Comparison of ENCODE assay signal across 16 mouse cellular contexts in the genomic region with DNA sequence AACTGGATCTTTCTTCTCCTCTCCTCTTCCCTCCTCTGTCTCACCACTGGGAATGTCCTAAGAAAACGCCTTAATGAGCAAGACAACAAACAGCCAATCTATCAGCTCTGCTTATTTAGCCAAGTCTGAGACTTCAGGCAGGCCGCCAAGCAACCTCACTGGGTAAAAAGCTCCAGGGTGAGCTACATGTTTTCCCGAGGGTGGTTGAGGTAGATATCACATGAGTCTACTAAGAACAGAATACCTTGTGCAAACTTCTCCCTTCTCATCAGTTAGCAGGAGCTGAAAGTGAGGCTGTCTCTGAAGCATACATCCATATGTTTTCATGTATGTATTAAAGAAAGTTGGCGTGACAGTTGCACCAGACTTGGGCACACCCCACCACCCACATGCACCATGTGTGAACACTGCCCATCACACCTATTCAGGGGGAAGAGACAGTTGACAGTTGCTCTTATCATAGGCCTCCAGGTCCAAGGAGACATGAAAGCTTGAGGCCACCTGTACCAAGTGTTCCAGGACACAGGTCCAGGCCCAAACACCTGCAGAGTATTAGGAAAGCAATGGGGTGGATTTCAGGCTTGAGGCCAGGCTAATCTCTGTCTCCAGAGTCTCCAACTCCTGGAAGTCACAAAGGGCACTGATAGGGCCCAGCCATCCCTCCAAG. TPM values are rescaled to one million over a fixed set of nuclear protein-coding genes. Genes with fewer than 3 reads are reported as not detected.
DNase-seq lines count a peak whose midpoint lies in the region; ATAC-seq and TF ChIP-seq lines count a peak whose summit lies in the region.
"Had no signal": no experiment of that assay in that cellular context is flagged by ENCODE, and none has a peak within 500 bp of the region (broad histone marks: within the 10 kb centered on the region; RNA-seq: fewer than 3 reads in every experiment).

No protein-coding gene starts in this region.

- H3K27me3 ChIP-seq in forebrain, embryonic 14.5 days (replicated peaks; ENCODE audit: control insufficient read depth, insufficient read depth, low read length): no peaks in the 10 kb centered on the region
- H3K27me3 ChIP-seq in forebrain, postnatal 0 days (ENCODE audit: insufficient read depth, low read length): no peaks in the 10 kb centered on the region
- no peaks in the 10 kb centered on the region for H3K27me3 ChIP-seq in liver, embryonic 12.5 days (replicated peaks)
- no peaks in the 10 kb centered on the region for H3K27me3 ChIP-seq in hindbrain, postnatal 0 days (ENCODE audit: insufficient read depth, low read length)
- H3K27me3 ChIP-seq: heart, embryonic 15.5 days; kidney, embryonic 15.5 days; midbrain, embryonic 15.5 days had no signal

- H3K9ac ChIP-seq in forebrain, embryonic 14.5 days (ENCODE audit: low read length): no peak overlapping the region
- no peak overlapping the region for H3K9ac ChIP-seq in forebrain, postnatal 0 days
- peak overlapping the region; percentile 61 for H3K9ac ChIP-seq in liver, embryonic 12.5 days
- H3K9ac ChIP-seq in hindbrain, postnatal 0 days (replicated peaks; ENCODE audit: low read length): no peak overlapping the region
- H3K9ac ChIP-seq: heart, embryonic 15.5 days; kidney, embryonic 15.5 days; midbrain, embryonic 15.5 days had no signal

- H3K4me3 ChIP-seq in forebrain, embryonic 14.5 days (ENCODE audit: low read depth, low read length): no peak overlapping the region
- no peak overlapping the region for H3K4me3 ChIP-seq in forebrain, postnatal 0 days (ENCODE audit: low read depth, low read length)
- H3K4me3 ChIP-seq in liver, embryonic 12.5 days: no peak overlapping the region
- H3K4me3 ChIP-seq in hindbrain, postnatal 0 days (ENCODE audit: low read length): no peak overlapping the region
- H3K4me3 ChIP-seq: heart, embryonic 15.5 days; hindbrain, embryonic 10.5 days; kidney, embryonic 15.5 days; midbrain, embryonic 15.5 days had no signal

- peak; percentile 22 for DNase-seq in forebrain, embryonic 14.5 days (ENCODE audit: low spot score)
- DNase-seq in forebrain, postnatal 0 days: no peak
- peak; percentile 91 for DNase-seq in adipocyte (ENCODE audit: low spot score)
- peak; percentile 22 to 59 for DNase-seq in natural killer cell, adult 2 months (ENCODE audit: low spot score in 2 of 2)
- no peak for DNase-seq in ovary, adult 18-20 months (ENCODE audit: low spot score)
- no peak for DNase-seq in spleen, postnatal 36 days (ENCODE audit: low spot score in 2 of 2)
- DNase-seq in hindbrain, postnatal 0 days (ENCODE audit: low spot score): no peak
- DNase-seq: heart, adult 11 months; thymus, postnatal 14 days had no signal

- 67% methylated on average over 4 of the region's 4 CpGs for WGBS in forebrain, embryonic 14.5 days
- WGBS in forebrain, postnatal 0 days: 56% methylated on average over 4 of the region's 4 CpGs
- WGBS in liver, embryonic 12.5 days (ENCODE audit: insufficient replicate concordance): 45% methylated on average over 4 of the region's 4 CpGs
- 62% methylated on average over 4 of the region's 4 CpGs for WGBS in hindbrain, postnatal 0 days

- H3K9me3 ChIP-seq in forebrain, embryonic 14.5 days (replicated peaks; ENCODE audit: control insufficient read depth, low read length): no peaks in the 10 kb centered on the region
- H3K9me3 ChIP-seq in forebrain, postnatal 0 days (ENCODE audit: low read length): no peaks in the 10 kb centered on the region
- no peaks in the 10 kb centered on the region for H3K9me3 ChIP-seq in liver, embryonic 12.5 days (replicated peaks)
- H3K9me3 ChIP-seq in hindbrain, postnatal 0 days (ENCODE audit: low read length): no peaks in the 10 kb centered on the region
- H3K9me3 ChIP-seq: heart, embryonic 15.5 days; hindbrain, embryonic 10.5 days; kidney, embryonic 15.5 days; midbrain, embryonic 15.5 days had no signal

- H3K4me1 ChIP-seq in forebrain, embryonic 14.5 days (ENCODE audit: control insufficient read depth, insufficient read depth, low read length): no peaks in the 10 kb centered on the region; the same call in 1 of the 2 replicates
- H3K4me1 ChIP-seq in forebrain, postnatal 0 days (ENCODE audit: insufficient read depth): no peaks in the 10 kb centered on the region
- H3K4me1 ChIP-seq in liver, embryonic 12.5 days: peaks cover 92% of the 10 kb centered on the region
- H3K4me1 ChIP-seq in hindbrain, postnatal 0 days (ENCODE audit: insufficient read depth, low read length): no peaks in the 10 kb centered on the region
- H3K4me1 ChIP-seq: heart, embryonic 15.5 days; kidney, embryonic 15.5 days had no signal

- no peak overlapping the region for H3K4me2 ChIP-seq in forebrain, embryonic 14.5 days (ENCODE audit: low read length)
- H3K4me2 ChIP-seq in forebrain, postnatal 0 days (ENCODE audit: low read depth): no peak overlapping the region
- peak overlapping the region; percentile 63 for H3K4me2 ChIP-seq in liver, embryonic 12.5 days
- no peak overlapping the region for H3K4me2 ChIP-seq in hindbrain, postnatal 0 days (ENCODE audit: low read depth, low read length)
- H3K4me2 ChIP-seq: heart, embryonic 15.5 days; kidney, embryonic 15.5 days; midbrain, embryonic 15.5 days had no signal

- no peaks in the 10 kb centered on the region for H3K36me3 ChIP-seq in forebrain, embryonic 14.5 days (ENCODE audit: control insufficient read depth, insufficient read depth, low read length)
- H3K36me3 ChIP-seq in forebrain, postnatal 0 days (ENCODE audit: insufficient read depth): no peaks in the 10 kb centered on the region
- no peaks in the 10 kb centered on the region for H3K36me3 ChIP-seq in liver, embryonic 12.5 days
- H3K36me3 ChIP-seq in hindbrain, postnatal 0 days (ENCODE audit: insufficient read depth, low read length): no peaks in the 10 kb centered on the region
- H3K36me3 ChIP-seq: heart, embryonic 15.5 days; hindbrain, embryonic 10.5 days; kidney, embryonic 15.5 days; midbrain, embryonic 15.5 days had no signal

- TF ChIP-seq CTCF in forebrain, postnatal 0 days (IDR thresholded peaks at IDR 0.05; ENCODE audit: low read depth): no peak
- no peak for TF ChIP-seq CTCF in hindbrain, postnatal 0 days (IDR thresholded peaks at IDR 0.05; ENCODE audit: low read depth)

- H3K27ac ChIP-seq in forebrain, embryonic 14.5 days (ENCODE audit: low read depth, low read length): no peak overlapping the region
- H3K27ac ChIP-seq in forebrain, postnatal 0 days (ENCODE audit: low read depth, low read length): no peak overlapping the region
- peak overlapping the region; percentile 99 for H3K27ac ChIP-seq in liver, embryonic 12.5 days
- H3K27ac ChIP-seq in hindbrain, postnatal 0 days: no peak overlapping the region
- H3K27ac ChIP-seq: heart, embryonic 15.5 days; hindbrain, embryonic 10.5 days; kidney, embryonic 15.5 days; midbrain, embryonic 15.5 days; stomach, postnatal 0 days had no signal

- no peak for ATAC-seq in forebrain, embryonic 14.5 days
- no peak for ATAC-seq in forebrain, postnatal 0 days
- peak; percentile 48 for ATAC-seq in liver, embryonic 12.5 days
- no peak for ATAC-seq in hindbrain, postnatal 0 days
- ATAC-seq: inflammation-experienced regulatory T-cells, adult 6 months; midbrain, embryonic 15.5 days had no signal

RNA-seq across cellular contexts. Expression of gene Rap1gap2, which starts 35.8 kb away (rescaled TPM):
- 5.1 and 6.0 TPM in 2 replicates for polyA plus RNA-seq in forebrain, embryonic 14.5 days (2014; fragmentation: Nextera tagmentation; extraction: Ambion mirVana)
- 43.7 and 52.5 TPM in 2 replicates for total RNA-seq in forebrain, postnatal 0 days (2014; rRNA removed)
- polyA plus RNA-seq in forebrain, postnatal 0 days (2015; fragmentation: Nextera tagmentation; extraction: Ambion mirVana): 9.9 and 12.2 TPM in 2 replicates
- polyA plus RNA-seq in liver, embryonic 12.5 days (2016; fragmentation: Nextera tagmentation; extraction: Ambion mirVana): 0.96 and 1.4 TPM in 2 replicates
- 48.5 and 55.5 TPM in 2 replicates for total RNA-seq in hindbrain, postnatal 0 days (2014; rRNA removed)
- polyA plus RNA-seq in hindbrain, postnatal 0 days (2015; fragmentation: Nextera tagmentation; extraction: Ambion mirVana): 9.9 and 11.1 TPM in 2 replicates

RNA-seq across cellular contexts. Expression of gene Ccdc92b, which starts 44.5 kb away (rescaled TPM):
- 2.3 and 3.2 TPM in 2 replicates for polyA plus RNA-seq in forebrain, embryonic 14.5 days (2014; fragmentation: Nextera tagmentation; extraction: Ambion mirVana)
- 12.2 and 14.2 TPM in 2 replicates for total RNA-seq in forebrain, postnatal 0 days (2014; rRNA removed)
- 4.0 and 4.1 TPM in 2 replicates for polyA plus RNA-seq in forebrain, postnatal 0 days (2015; fragmentation: Nextera tagmentation; extraction: Ambion mirVana)
- polyA plus RNA-seq in liver, embryonic 12.5 days (2016; fragmentation: Nextera tagmentation; extraction: Ambion mirVana): 14.7 and 16.0 TPM in 2 replicates
- total RNA-seq in hindbrain, postnatal 0 days (2014; rRNA removed): 16.8 and 19.5 TPM in 2 replicates
- polyA plus RNA-seq in hindbrain, postnatal 0 days (2015; fragmentation: Nextera tagmentation; extraction: Ambion mirVana): 3.4 TPM in 2 replicates
- polyA plus RNA-seq: inflammation-experienced regulatory T-cells, adult 6 months had no signal

Comparison
In these comparisons a context has a peak if more than half of its experiments do, and no peak if none do; other contexts are left out.
1. DNase-seq: peak in forebrain, embryonic 14.5 days (single experiment), adipocyte (single experiment) and natural killer cell, adult 2 months (2 of 2); none in forebrain, postnatal 0 days (single experiment), ovary, adult 18-20 months (single experiment), spleen, postnatal 36 days (0 of 2) and hindbrain, postnatal 0 days (single experiment).